Mouse (Mus musculus) kidney, adult 11 months (tissue): ENCODE data around the gene Lum.

Source experiments
- DNase-seq: peaks from one replicate; pipeline ENCODE4 v3.0.0; 2022

The Lum gene

GRCm38 (mm10) chr10:97564957-97565856 is at the start of gene Lum:
Gene Lum (plus strand): TSS chr10:97565128.
- DNase-seq, result no peak

- DNase-seq, result no peak
Observed at GRCm38 (mm10) chr10:97523366-97523765, 41.6 kb upstream of the Lum start.

- no peak for DNase-seq
Observed at GRCm38 (mm10) chr10:97535697-97536096, 29.2 kb upstream of the Lum start.

GRCm38 (mm10) chr10:97536921-97537320 is 28.0 kb upstream of the Lum start:
- no peak for DNase-seq

- DNase-seq, result no peak
Observed at GRCm38 (mm10) chr10:97538202-97538601, 26.7 kb upstream of the Lum start.

GRCm38 (mm10) chr10:97547740-97548139 is 17.2 kb upstream of the Lum start:
- no peak for DNase-seq

GRCm38 (mm10) chr10:97567489-97568135 is 2.7 kb downstream of the Lum start:
- no peak for DNase-seq

GRCm38 (mm10) chr10:97582543-97583231 is 17.8 kb downstream of the Lum start:
- DNase-seq, result no peak

GRCm38 (mm10) chr10:97584176-97584575 is 19.2 kb downstream of the Lum start:
- no peak for DNase-seq

GRCm38 (mm10) chr10:97587159-97587558 is 22.2 kb downstream of the Lum start:
- DNase-seq, result no peak

GRCm38 (mm10) chr10:97589574-97589973 is 24.6 kb downstream of the Lum start:
- no peak for DNase-seq

- DNase-seq, result no peak
Observed at GRCm38 (mm10) chr10:97591036-97591435, 26.1 kb downstream of the Lum start.

GRCm38 (mm10) chr10:97591685-97592084 is 26.8 kb downstream of the Lum start:
- no peak for DNase-seq

GRCm38 (mm10) chr10:97595680-97596079 is 30.8 kb downstream of the Lum start:
- DNase-seq, result no peak

GRCm38 (mm10) chr10:97601744-97602143 is 36.8 kb downstream of the Lum start:
- no peak for DNase-seq

GRCm38 (mm10) chr10:97603256-97603655 is 38.3 kb downstream of the Lum start:
- DNase-seq, result no peak

GRCm38 (mm10) chr10:97606579-97606978 is 41.7 kb downstream of the Lum start, which contains the start of gene Kera:
Gene Kera (plus strand): TSS chr10:97606879.
- no peak for DNase-seq
